Mouse (Mus musculus) hindbrain, embryonic 10.5 days (tissue): ENCODE results near the gene Hist1h2bb. TPM values are rescaled to one million over a fixed set of nuclear protein-coding genes. Genes with fewer than 3 reads are reported as not detected.
"Not testable (repeated sequence)": the region's sequence is repeated elsewhere in the genome, so short reads cannot be mapped to it uniquely, and the experiment has no call there.

Experiments
- DNase-seq: peaks from one replicate; pipeline ENCODE4 v3.0.0-alpha.2; 2017; ENCODE audit warnings: low spot score
- H3K27ac ChIP-seq: fragments of 300-500 bp; sonication (generic); 2 replicates; pipeline ENCODE4 v1.5.1; 2016; ENCODE audit warnings: mild to moderate bottlenecking, moderate library complexity
- H3K27me3 ChIP-seq: fragments of 300-500 bp; sonication (generic); 2 replicates; pipeline ENCODE4 v1.6.1; 2016; ENCODE audit warnings: mild to moderate bottlenecking; ENCODE audit not compliant: poor library complexity, insufficient read depth, severe bottlenecking
- H3K36me3 ChIP-seq: fragments of 300-500 bp; sonication (generic); 2 replicates; pipeline ENCODE4 v1.6.1; 2016; ENCODE audit warnings: mild to moderate bottlenecking, moderate library complexity
- H3K4me1 ChIP-seq: fragments of 300-500 bp; sonication (generic); replicated peaks from 2 replicates; pipeline ENCODE4 v1.6.1; 2016; ENCODE audit warnings: mild to moderate bottlenecking
- H3K4me3 ChIP-seq: fragments of 300-500 bp; sonication (generic); 2 replicates; pipeline ENCODE4 v1.5.1; 2016; ENCODE audit warnings: mild to moderate bottlenecking, moderate library complexity
- H3K9me3 ChIP-seq: fragments of 300-500 bp; sonication (generic); 2 replicates; pipeline ENCODE4 v1.6.1; 2016; ENCODE audit warnings: mild to moderate bottlenecking, moderate library complexity
- WGBS: fragments of 180-500 bp; shearing (Covaris S2); methylation state at CpG from one replicate; pipeline ENCODE4 v1.1.7; 2016; 5-methylcytosine and 5-hydroxymethylcytosine counted together
- polyA plus RNA-seq: library from polyadenylated mRNA; unstranded; fragments of >200 nt; fragmentation: Nextera tagmentation; extraction: Ambion mirVana; gene quantifications from 2 replicates; pipeline ENCODE4 v1.2.1, GENCODE M21; 2016

The Hist1h2bb gene
- polyA plus RNA-seq = 1.8 and 2.4 TPM in 2 replicates

- peak; percentile 82 for DNase-seq
- H3K27me3 ChIP-seq, H3K36me3 ChIP-seq, H3K9me3 ChIP-seq: not testable (repeated sequence)
- 0% methylated on average over 54 of the region's 58 CpGs for WGBS
- Histone ChIP-seq H3K27ac (peak within 1 kb of the TSS; percentile 97), H3K4me1 (peaks cover 24% of the 10 kb centered on the region), H3K4me3 (peak within 1 kb of the TSS; percentile 59)
These were observed at the start of gene Hist1h2bb for GRCm38 (mm10) chr13:23746201-23747080. Gene Hist1h2bb, plus strand, starts transcription at chr13:23746734.

- no peaks in the 10 kb centered on the region for H3K36me3 ChIP-seq
- peak overlapping the region; percentile 89 for H3K27ac ChIP-seq
- no peaks in the 10 kb centered on the region for H3K27me3 ChIP-seq
- WGBS = under 1% methylated on average over 24 of the region's 32 CpGs
- H3K4me1 ChIP-seq = peaks cover 30% of the 10 kb centered on the region
- DNase-seq = peak; percentile 56
- H3K9me3 ChIP-seq = no peaks in the 10 kb centered on the region
- peak overlapping the region; percentile 55 for H3K4me3 ChIP-seq
These were observed 48.8 kb upstream of the Hist1h2bb start for GRCm38 (mm10) chr13:23697491-23698299.

GRCm38 (mm10) chr13:23698300-23698693 is 48.2 kb upstream of the Hist1h2bb start, which contains the start of gene Hist1h4c:
Gene Hist1h4c, minus strand, starts transcription at chr13:23698454.
- H3K9me3 ChIP-seq = no peaks in the 10 kb centered on the region
- peak within 1 kb of the TSS; percentile 89 for H3K27ac ChIP-seq
- peak; percentile 98 for DNase-seq
- H3K27me3 ChIP-seq = no peaks in the 10 kb centered on the region
- WGBS = under 1% methylated on average over 22 of the region's 22 CpGs
- no peaks in the 10 kb centered on the region for H3K36me3 ChIP-seq
- peaks cover 30% of the 10 kb centered on the region for H3K4me1 ChIP-seq
- peak within 1 kb of the TSS; percentile 55 for H3K4me3 ChIP-seq

- no peaks in the 10 kb centered on the region for H3K9me3 ChIP-seq
- no peaks in the 10 kb centered on the region for H3K36me3 ChIP-seq
- peak overlapping the region; percentile 89 for H3K27ac ChIP-seq
- H3K27me3 ChIP-seq = no peaks in the 10 kb centered on the region
- H3K4me1 ChIP-seq = peaks cover 30% of the 10 kb centered on the region
- peak overlapping the region; percentile 55 for H3K4me3 ChIP-seq
- WGBS = 72% methylated on average over 6 of the region's 6 CpGs
- DNase-seq = no peak
These were observed 47.5 kb upstream of the Hist1h2bb start for GRCm38 (mm10) chr13:23698996-23699395.

GRCm38 (mm10) chr13:23699767-23700166 is 46.8 kb upstream of the Hist1h2bb start:
- no peaks in the 10 kb centered on the region for H3K9me3 ChIP-seq
- H3K27ac ChIP-seq = no peak overlapping the region
- no peak for DNase-seq
- peaks cover 30% of the 10 kb centered on the region for H3K4me1 ChIP-seq
- H3K27me3 ChIP-seq = 0 out of 2 replicates have a peak, but pooled peaks cover 2% of the 10 kb centered on the region
- H3K36me3 ChIP-seq = no peaks in the 10 kb centered on the region
- WGBS = 73% methylated on average over 3 of the region's 3 CpGs
- no peak overlapping the region for H3K4me3 ChIP-seq

- H3K4me1 ChIP-seq = peaks cover 25% of the 10 kb centered on the region
- 33% methylated on average over 8 of the region's 8 CpGs for WGBS
- peak; percentile 73 for DNase-seq
- peak overlapping the region; percentile 66; the same call in 1 of the 2 replicates for H3K27ac ChIP-seq
- no peaks in the 10 kb centered on the region for H3K36me3 ChIP-seq
- no peaks in the 10 kb centered on the region for H3K9me3 ChIP-seq
- H3K4me3 ChIP-seq = no peak overlapping the region
- H3K27me3 ChIP-seq = 0 out of 2 replicates have a peak, but pooled peaks cover 2% of the 10 kb centered on the region
These were observed 45.6 kb upstream of the Hist1h2bb start for GRCm38 (mm10) chr13:23700786-23701520.

GRCm38 (mm10) chr13:23702220-23702619 is 44.3 kb upstream of the Hist1h2bb start:
- Histone ChIP-seq H3K4me3 (no peak overlapping the region), H3K27me3 (peaks cover 6% of the 10 kb centered on the region; the same call in 1 of the 2 replicates), H3K4me1 (peaks cover 19% of the 10 kb centered on the region), H3K36me3 (no peaks in the 10 kb centered on the region), H3K9me3 (no peaks in the 10 kb centered on the region), H3K27ac (no peak overlapping the region)
- WGBS = 80% methylated on average over 4 of the region's 4 CpGs
- DNase-seq = no peak

- Histone ChIP-seq H3K4me1 (peaks cover 14% of the 10 kb centered on the region), H3K27me3 (peaks cover 12% of the 10 kb centered on the region; the same call in 1 of the 2 replicates)
- H3K4me3 ChIP-seq, H3K9me3 ChIP-seq, H3K27ac ChIP-seq, DNase-seq, H3K36me3 ChIP-seq: not testable (repeated sequence)
- 82% methylated on average over 2 of the region's 2 CpGs for WGBS
These were observed 43.7 kb upstream of the Hist1h2bb start for GRCm38 (mm10) chr13:23702801-23703200.

GRCm38 (mm10) chr13:23705751-23706356 is 40.7 kb upstream of the Hist1h2bb start:
- no peak for DNase-seq
- Histone ChIP-seq H3K9me3 (no peaks in the 10 kb centered on the region), H3K27me3 (peaks cover 22% of the 10 kb centered on the region; the same call in 1 of the 2 replicates), H3K27ac (no peak overlapping the region), H3K4me3 (no peak overlapping the region), H3K36me3 (no peaks in the 10 kb centered on the region), H3K4me1 (peaks cover 26% of the 10 kb centered on the region)
- WGBS = 91% methylated on average over 7 of the region's 7 CpGs

GRCm38 (mm10) chr13:23706771-23707170 is 39.8 kb upstream of the Hist1h2bb start:
- no peak overlapping the region for H3K4me3 ChIP-seq
- H3K4me1 ChIP-seq = peaks cover 23% of the 10 kb centered on the region
- no peak for DNase-seq
- no peak overlapping the region for H3K27ac ChIP-seq
- no peaks in the 10 kb centered on the region for H3K36me3 ChIP-seq
- peaks cover 29% of the 10 kb centered on the region; the same call in 1 of the 2 replicates for H3K27me3 ChIP-seq
- no peaks in the 10 kb centered on the region for H3K9me3 ChIP-seq
- WGBS = 93% methylated on average over 12 of the region's 12 CpGs

- no peak overlapping the region for H3K27ac ChIP-seq
These were observed 38.5 kb upstream of the Hist1h2bb start for GRCm38 (mm10) chr13:23708041-23708440.

GRCm38 (mm10) chr13:23708654-23709053 is 37.9 kb upstream of the Hist1h2bb start:
- Histone ChIP-seq H3K36me3 (no peaks in the 10 kb centered on the region), H3K27me3 (peaks cover 29% of the 10 kb centered on the region; the same call in 1 of the 2 replicates), H3K4me1 (peaks cover 23% of the 10 kb centered on the region), H3K4me3 (no peak overlapping the region), H3K9me3 (no peaks in the 10 kb centered on the region), H3K27ac (no peak overlapping the region)
- WGBS = 80% methylated on average over 4 of the region's 4 CpGs
- no peak for DNase-seq

More at GRCm38 (mm10) chr13:23708041-23708440, 38.5 kb upstream of the Hist1h2bb start:
- Histone ChIP-seq H3K4me3 (no peak overlapping the region), H3K4me1 (peaks cover 23% of the 10 kb centered on the region), H3K9me3 (no peaks in the 10 kb centered on the region), H3K36me3 (no peaks in the 10 kb centered on the region), H3K27me3 (peaks cover 29% of the 10 kb centered on the region; the same call in 1 of the 2 replicates)
- no peak for DNase-seq
- WGBS = 82% methylated on average over 4 of the region's 4 CpGs
